Mouse (Mus musculus): ENCODE results near the gene Olfr33. TPM values are rescaled to one million over a fixed set of nuclear protein-coding genes. Genes with fewer than 3 reads are reported as not detected.

Gene Olfr33
- polyA plus RNA-seq (2016; fragmentation: Nextera tagmentation; extraction: Ambion mirVana) = not detected in 2 replicates

GRCm38 (mm10) chr7:102718970-102719369, at the start of gene Olfr33:
Gene Olfr33, minus strand, starts transcription at chr7:102719070.
- Histone ChIP-seq H3K9ac (replicated peaks) (no peak within 1 kb of the TSS), H3K4me3 (replicated peaks) (no peak within 1 kb of the TSS), H3K9me3 (no peaks in the 10 kb centered on the region), H3K36me3 (no peaks in the 10 kb centered on the region), H3K27me3 (no peaks in the 10 kb centered on the region), H3K27ac (no peak within 1 kb of the TSS), H3K4me1 (replicated peaks) (no peaks in the 10 kb centered on the region), H3K4me2 (no peak within 1 kb of the TSS)
- WGBS = 45% methylated on average over 1 of the region's 1 CpGs
- no peak for ATAC-seq (ENCODE audit: insufficient number of reproducible peaks, insufficient read depth, low FRiP score, low TSS enrichment, low read depth)

DNA sequence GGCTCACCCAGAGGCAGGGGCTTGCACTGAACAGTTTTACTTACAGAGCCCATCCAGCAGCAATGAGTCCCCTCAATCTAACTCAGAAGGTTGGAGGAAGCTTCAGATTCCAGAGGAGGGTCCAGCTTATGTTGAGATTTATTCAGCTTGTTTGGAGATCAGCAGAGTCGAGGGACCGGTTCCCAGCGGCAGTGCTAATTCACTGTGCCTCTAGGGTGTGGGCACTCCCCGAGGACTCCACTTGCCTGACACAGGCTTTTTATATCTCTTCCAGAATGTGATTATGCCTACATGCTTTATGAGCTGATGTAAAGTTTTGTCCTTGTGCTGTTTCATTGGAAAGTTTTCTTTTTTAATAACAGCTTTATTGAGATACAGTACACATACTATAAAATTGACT, 40.4 kb upstream of the Olfr33 start, which contains the start of the genes Olfr560 and Olfr78:
Gene Olfr560 (minus strand): TSS at position 101 of the 400 bp plus-strand sequence.
Gene Olfr78 (minus strand): TSS at position 206 of the 400 bp plus-strand sequence.
- H3K4me3 ChIP-seq (replicated peaks) = no peak within 1 kb of the TSS
- H3K27ac ChIP-seq = no peak within 1 kb of the TSS
- 74% methylated on average over 4 of the region's 4 CpGs for WGBS
- no peak for ATAC-seq (ENCODE audit: insufficient number of reproducible peaks, insufficient read depth, low FRiP score, low TSS enrichment, low read depth)
- no peaks in the 10 kb centered on the region for H3K27me3 ChIP-seq
- H3K4me1 ChIP-seq (replicated peaks) = no peaks in the 10 kb centered on the region
- H3K9me3 ChIP-seq = no peaks in the 10 kb centered on the region
- H3K36me3 ChIP-seq = no peaks in the 10 kb centered on the region
- no peak within 1 kb of the TSS for H3K4me2 ChIP-seq
- H3K9ac ChIP-seq (replicated peaks) = no peak within 1 kb of the TSS

DNA sequence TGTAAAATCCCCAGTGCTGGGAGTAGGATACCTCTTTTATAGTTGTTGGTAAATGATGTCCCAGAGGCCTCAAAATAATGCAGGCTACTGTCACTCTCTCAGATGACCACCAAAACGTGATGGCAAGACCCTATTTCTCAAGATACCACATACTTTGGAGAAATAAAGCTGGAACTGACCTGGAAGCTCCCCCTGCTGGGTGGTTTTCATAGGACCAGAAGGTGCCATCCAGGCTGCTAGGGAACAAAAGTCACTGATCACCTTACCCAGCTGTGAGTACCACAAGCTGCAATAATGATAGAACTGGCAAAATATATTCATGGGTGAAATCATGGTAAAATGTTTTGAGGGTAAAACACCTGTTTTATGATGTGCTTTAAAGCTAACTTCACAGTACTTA, 33.2 kb upstream of the Olfr33 start:
- Histone ChIP-seq H3K27me3 (no peaks in the 10 kb centered on the region), H3K27ac (no peak overlapping the region), H3K4me1 (replicated peaks) (no peaks in the 10 kb centered on the region), H3K4me3 (replicated peaks) (no peak overlapping the region), H3K9me3 (no peaks in the 10 kb centered on the region), H3K4me2 (no peak overlapping the region), H3K9ac (replicated peaks) (no peak overlapping the region), H3K36me3 (no peaks in the 10 kb centered on the region)
- no peak for ATAC-seq (ENCODE audit: insufficient number of reproducible peaks, insufficient read depth, low FRiP score, low TSS enrichment, low read depth)
- WGBS = 12% methylated on average over 1 of the region's 1 CpGs

GRCm38 (mm10) chr7:102737705-102738104, 18.8 kb upstream of the Olfr33 start:
- no peak overlapping the region for H3K9ac ChIP-seq (replicated peaks)
- no peaks in the 10 kb centered on the region for H3K36me3 ChIP-seq
- no peak for ATAC-seq (ENCODE audit: insufficient number of reproducible peaks, insufficient read depth, low FRiP score, low TSS enrichment, low read depth)
- no peak overlapping the region for H3K4me2 ChIP-seq
- H3K9me3 ChIP-seq = no peaks in the 10 kb centered on the region
- 49% methylated on average over 2 of the region's 2 CpGs for WGBS
- no peak overlapping the region for H3K27ac ChIP-seq
- H3K27me3 ChIP-seq = no peaks in the 10 kb centered on the region
- H3K4me1 ChIP-seq (replicated peaks) = no peaks in the 10 kb centered on the region
- H3K4me3 ChIP-seq (replicated peaks) = no peak overlapping the region

GRCm38 (mm10) chr7:102733793-102734192, 14.9 kb upstream of the Olfr33 start:
- 19% methylated on average over 1 of the region's 1 CpGs for WGBS
- Histone ChIP-seq H3K27me3 (no peaks in the 10 kb centered on the region), H3K36me3 (no peaks in the 10 kb centered on the region), H3K4me3 (replicated peaks) (no peak overlapping the region), H3K27ac (no peak overlapping the region), H3K9me3 (no peaks in the 10 kb centered on the region), H3K4me2 (no peak overlapping the region), H3K4me1 (replicated peaks) (no peaks in the 10 kb centered on the region), H3K9ac (replicated peaks) (no peak overlapping the region)
- ATAC-seq (ENCODE audit: insufficient number of reproducible peaks, insufficient read depth, low FRiP score, low TSS enrichment, low read depth) = 0 out of 2 replicates have a peak, but pooled peaks have one; percentile 31

- Histone ChIP-seq H3K36me3 (no peaks in the 10 kb centered on the region), H3K4me1 (replicated peaks) (no peaks in the 10 kb centered on the region), H3K4me3 (replicated peaks) (no peak within 1 kb of the TSS), H3K27ac (no peak within 1 kb of the TSS), H3K9me3 (no peaks in the 10 kb centered on the region), H3K27me3 (no peaks in the 10 kb centered on the region), H3K4me2 (no peak within 1 kb of the TSS), H3K9ac (replicated peaks) (no peak within 1 kb of the TSS)
- no peak for ATAC-seq (ENCODE audit: insufficient number of reproducible peaks, insufficient read depth, low FRiP score, low TSS enrichment, low read depth)
These were observed 8.5 kb upstream of the Olfr33 start, which contains the start of gene Olfr559 for GRCm38 (mm10) chr7:102727391-102727790. Gene Olfr559, minus strand, starts transcription at chr7:102727491.

GRCm38 (mm10) chr7:102701915-102702314, 17.0 kb downstream of the Olfr33 start, which contains the start of gene Olfr558:
Gene Olfr558, plus strand, starts transcription at chr7:102702215.
- ATAC-seq (ENCODE audit: insufficient number of reproducible peaks, insufficient read depth, low FRiP score, low TSS enrichment, low read depth) = no peak
- H3K9ac ChIP-seq (replicated peaks) = no peak within 1 kb of the TSS

DNA sequence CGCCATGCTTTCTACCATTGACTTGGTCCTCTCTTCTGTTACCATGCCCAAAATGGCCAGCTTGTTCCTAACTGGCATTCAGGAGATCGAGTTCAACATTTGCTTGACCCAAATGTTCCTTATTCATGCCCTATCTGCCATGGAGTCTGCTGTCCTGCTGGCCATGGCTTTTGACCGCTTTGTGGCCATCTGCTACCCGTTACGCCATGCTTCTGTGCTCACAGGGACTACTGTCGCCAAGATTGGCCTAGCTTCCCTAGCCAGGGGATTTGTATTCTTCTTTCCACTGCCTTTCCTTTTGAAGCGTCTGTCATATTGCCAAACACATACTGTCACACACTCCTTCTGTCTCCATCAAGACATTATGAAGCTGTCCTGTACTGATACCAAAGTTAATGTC, 20.4 kb downstream of the Olfr33 start:
- Histone ChIP-seq H3K4me1 (replicated peaks) (no peaks in the 10 kb centered on the region), H3K4me3 (replicated peaks) (no peak overlapping the region), H3K36me3 (no peaks in the 10 kb centered on the region), H3K9me3 (no peaks in the 10 kb centered on the region), H3K4me2 (no peak overlapping the region), H3K27me3 (no peaks in the 10 kb centered on the region), H3K27ac (no peak overlapping the region), H3K9ac (replicated peaks) (no peak overlapping the region)
- 86% methylated on average over 7 of the region's 7 CpGs for WGBS
- ATAC-seq (ENCODE audit: insufficient number of reproducible peaks, insufficient read depth, low FRiP score, low TSS enrichment, low read depth) = no peak

More at GRCm38 (mm10) chr7:102701915-102702314, 17.0 kb downstream of the Olfr33 start, which contains the start of gene Olfr558:
- Histone ChIP-seq H3K9me3 (no peaks in the 10 kb centered on the region), H3K36me3 (no peaks in the 10 kb centered on the region), H3K27me3 (no peaks in the 10 kb centered on the region), H3K4me2 (no peak within 1 kb of the TSS), H3K4me1 (replicated peaks) (no peaks in the 10 kb centered on the region), H3K27ac (no peak within 1 kb of the TSS), H3K4me3 (replicated peaks) (no peak within 1 kb of the TSS)

GRCm38 (mm10) chr7:102695358-102696125, 23.3 kb downstream of the Olfr33 start, which contains the start of gene Olfr557:
Gene Olfr557, plus strand, starts transcription at chr7:102695910.
- no peaks in the 10 kb centered on the region for H3K4me1 ChIP-seq (replicated peaks)
- H3K27ac ChIP-seq = no peak within 1 kb of the TSS
- no peak within 1 kb of the TSS for H3K9ac ChIP-seq (replicated peaks)
- 79% methylated on average over 5 of the region's 5 CpGs for WGBS
- H3K9me3 ChIP-seq = no peaks in the 10 kb centered on the region
- no peak for ATAC-seq (ENCODE audit: insufficient number of reproducible peaks, insufficient read depth, low FRiP score, low TSS enrichment, low read depth)
- H3K27me3 ChIP-seq = no peaks in the 10 kb centered on the region
- no peak within 1 kb of the TSS for H3K4me3 ChIP-seq (replicated peaks)
- H3K36me3 ChIP-seq = no peaks in the 10 kb centered on the region
- H3K4me2 ChIP-seq = no peak within 1 kb of the TSS

GRCm38 (mm10) chr7:102686944-102687501, 31.8 kb downstream of the Olfr33 start, which contains the start of gene Trim68:
Gene Trim68, minus strand, starts transcription at chr7:102687327.
- Histone ChIP-seq H3K4me3 (replicated peaks) (peak within 1 kb of the TSS; percentile 62), H3K4me2 (peak within 1 kb of the TSS; percentile 61), H3K27ac (peak within 1 kb of the TSS; percentile 73), H3K9ac (replicated peaks) (peak within 1 kb of the TSS; percentile 63), H3K4me1 (replicated peaks) (no peaks in the 10 kb centered on the region), H3K36me3 (0 out of 2 replicates have a peak, but pooled peaks cover 9% of the 10 kb centered on the region), H3K9me3 (no peaks in the 10 kb centered on the region), H3K27me3 (no peaks in the 10 kb centered on the region)
- 0% methylated on average over 40 of the region's 40 CpGs for WGBS
- peak; percentile 99 for ATAC-seq (ENCODE audit: insufficient number of reproducible peaks, insufficient read depth, low FRiP score, low TSS enrichment, low read depth)

DNA sequence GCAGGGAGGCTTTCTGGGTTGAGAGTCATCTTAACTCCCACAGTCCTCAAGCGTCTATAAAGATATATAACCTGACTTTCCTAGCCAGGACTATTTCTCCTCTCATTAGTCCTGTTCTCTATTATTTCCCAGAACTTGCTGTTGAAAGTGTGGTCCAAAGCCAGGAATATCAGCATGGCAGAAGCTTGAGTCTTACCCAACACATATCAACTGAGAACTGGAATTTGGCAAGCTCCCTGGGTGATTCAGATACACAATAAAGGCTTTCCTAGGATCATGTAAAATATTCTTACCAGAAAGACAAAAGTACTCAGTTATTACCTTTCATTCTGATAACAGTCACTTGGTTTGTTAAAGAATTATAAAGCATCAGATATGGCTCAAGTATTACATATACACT, 37.0 kb downstream of the Olfr33 start:
- H3K4me1 ChIP-seq (replicated peaks) = no peaks in the 10 kb centered on the region
- no peak for ATAC-seq (ENCODE audit: insufficient number of reproducible peaks, insufficient read depth, low FRiP score, low TSS enrichment, low read depth)
- no peak overlapping the region for H3K9ac ChIP-seq (replicated peaks)
- WGBS = 90% methylated on average over 1 of the region's 1 CpGs
- H3K36me3 ChIP-seq = peaks cover 20% of the 10 kb centered on the region; the same call in 1 of the 2 replicates
- no peak overlapping the region for H3K4me3 ChIP-seq (replicated peaks)
- no peak overlapping the region for H3K4me2 ChIP-seq
- no peak overlapping the region for H3K27ac ChIP-seq
- H3K9me3 ChIP-seq = no peaks in the 10 kb centered on the region
- H3K27me3 ChIP-seq = no peaks in the 10 kb centered on the region
